8 mouse cellular contexts compared by ENCODE assay signal in genomic region chr7:29071169-29071891, GRCm38 (mm10). TPM values are rescaled to one million over a fixed set of nuclear protein-coding genes. Genes with fewer than 3 reads are reported as not detected.
DNase-seq lines count a peak whose midpoint lies in the region; ATAC-seq lines count a peak whose summit lies in the region.

No protein-coding gene starts in this region.

- H3K27me3 ChIP-seq in megakaryocyte, embryonic 14.5 days (replicated peaks) = peaks cover 79% of the 10 kb centered on the region
- H3K27me3 ChIP-seq in neural tube, embryonic 15.5 days (replicated peaks) = peaks cover 22% of the 10 kb centered on the region

- no peaks in the 10 kb centered on the region for H3K36me3 ChIP-seq in megakaryocyte, embryonic 14.5 days (replicated peaks; ENCODE audit: low read length)
- H3K36me3 ChIP-seq in neural tube, embryonic 15.5 days = no peaks in the 10 kb centered on the region

- peak overlapping the region; percentile 80 for H3K27ac ChIP-seq in neural tube, embryonic 15.5 days (replicated peaks)

- 3% methylated on average over 42 of the region's 42 CpGs for WGBS in neural tube, embryonic 15.5 days

- H3K4me3 ChIP-seq in megakaryocyte, embryonic 14.5 days (replicated peaks) = peak overlapping the region; percentile 62
- H3K4me3 ChIP-seq in neural tube, embryonic 15.5 days (replicated peaks) = peak overlapping the region; percentile 44

- intact Hi-C loops in left cerebral cortex, postnatal 10 days (cut with DNase I) = no loop called here

- H3K4me1 ChIP-seq in megakaryocyte, embryonic 14.5 days = peaks cover 27% of the 10 kb centered on the region
- peaks cover 29% of the 10 kb centered on the region for H3K4me1 ChIP-seq in neural tube, embryonic 15.5 days

- H3K9ac ChIP-seq in neural tube, embryonic 15.5 days (replicated peaks) = peak overlapping the region; percentile 33

- ATAC-seq in megakaryocyte, adult 5-6 weeks (ENCODE audit: poor library complexity, severe bottlenecking) = no peak
- peak; percentile 89 for ATAC-seq in neural tube, embryonic 15.5 days (ENCODE audit: low FRiP score)
- no peak for ATAC-seq in CD4-positive, CD25-positive, alpha-beta regulatory T cell, adult 4 months

- H3K4me2 ChIP-seq in neural tube, embryonic 15.5 days = peak overlapping the region; percentile 60

- peaks cover 5% of the 10 kb centered on the region; the same call in 1 of the 2 replicates for H3K9me3 ChIP-seq in megakaryocyte, embryonic 14.5 days
- H3K9me3 ChIP-seq in neural tube, embryonic 15.5 days (replicated peaks) = no peaks in the 10 kb centered on the region

- DNase-seq in forelimb bud, embryonic 11.5 days (ENCODE audit: low read depth, low spot score) = peak; percentile 46
- DNase-seq in left cerebral cortex, postnatal 10 days (ENCODE audit: extremely low spot score in 1 of 2, low spot score in 2 of 2) = peak; percentile 70 to 73
- no peak for DNase-seq in ovary, adult 18-20 months (ENCODE audit: low spot score)
- DNase-seq in cerebellum, adult 9-11 months = no peak

RNA-seq across cellular contexts. Expression of gene Ryr1, which starts 53.6 kb away (rescaled TPM):
- polyA plus RNA-seq in megakaryocyte, embryonic 14.5 days (2012; ENCODE audit: insufficient read depth, low replicate concordance) = 0.12 TPM in 1 of 2 replicates, not detected in the other
- 0.52 and 0.78 TPM in 2 replicates for total RNA-seq in megakaryocyte, adult 5-6 weeks (2015)
- total RNA-seq in megakaryocyte, adult 5-6 weeks (2017) = 0.69 and 0.92 TPM in 2 replicates
- total RNA-seq in left cerebral cortex, postnatal 10 days (2021) = 1 to 10 TPM; 6.7 to 7.0 TPM
- 8.7 and 13.4 TPM in 2 replicates for polyA plus RNA-seq in neural tube, embryonic 15.5 days (2015; fragmentation: Nextera tagmentation; extraction: Ambion mirVana)
- polyA plus RNA-seq in CD4-positive, CD25-positive, alpha-beta regulatory T cell, adult 4 months (2017; shearing (Covaris generic)) = under 1 TPM in 1 of 2 experiments, not detected in 1; 0.05 TPM

Comparison
In these comparisons a context has a peak if more than half of its experiments do, and no peak if none do; other contexts are left out.
1. DNase-seq: peak in forelimb bud, embryonic 11.5 days (single experiment) and left cerebral cortex, postnatal 10 days (2 of 2); none in ovary, adult 18-20 months (single experiment) and cerebellum, adult 9-11 months (single experiment).